Mouse (Mus musculus): ENCODE results near the gene Gm42791.

Gm42791 gene

GRCm38 (mm10) chr5:148866571-148866970, 128.4 kb downstream of the Gm42791 start:
- in situ Hi-C loops (cut with MboI; ENCODE audit: low pct_unique_long_range_greater_than_20kb in 1 of 2, low sequenced_read_pairs in 2 of 2, unreplicated experiment in 1 of 2) = no loop called here

DNA sequence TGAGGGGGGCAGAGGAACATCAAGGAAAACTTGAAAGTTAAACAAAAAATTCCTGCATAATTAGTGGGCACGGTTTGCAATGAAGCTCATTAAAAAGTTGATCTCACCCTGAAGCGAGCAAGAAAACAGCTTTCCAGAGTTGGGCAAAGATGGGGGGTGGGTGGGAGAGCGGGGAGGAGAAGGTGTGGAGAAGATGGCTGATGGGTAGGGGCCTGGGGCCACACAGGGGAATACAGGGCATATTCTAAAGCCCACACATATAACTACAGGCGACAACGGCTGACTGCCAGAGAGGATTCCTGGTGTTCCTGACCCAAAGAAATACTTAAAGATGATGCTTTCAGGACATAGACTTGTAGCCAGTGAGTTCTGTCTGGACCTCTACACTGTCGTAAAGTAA, 131.5 kb downstream of the Gm42791 start:
- in situ Hi-C loops (cut with MboI; ENCODE audit: low pct_unique_long_range_greater_than_20kb in 1 of 2, low sequenced_read_pairs in 2 of 2, unreplicated experiment in 1 of 2) = no loop called here

- in situ Hi-C loops (cut with MboI; ENCODE audit: low pct_unique_long_range_greater_than_20kb in 1 of 2, low sequenced_read_pairs in 2 of 2, unreplicated experiment in 1 of 2) = no loop called here
Observed at GRCm38 (mm10) chr5:148862853-148863252, 132.1 kb downstream of the Gm42791 start.

DNA sequence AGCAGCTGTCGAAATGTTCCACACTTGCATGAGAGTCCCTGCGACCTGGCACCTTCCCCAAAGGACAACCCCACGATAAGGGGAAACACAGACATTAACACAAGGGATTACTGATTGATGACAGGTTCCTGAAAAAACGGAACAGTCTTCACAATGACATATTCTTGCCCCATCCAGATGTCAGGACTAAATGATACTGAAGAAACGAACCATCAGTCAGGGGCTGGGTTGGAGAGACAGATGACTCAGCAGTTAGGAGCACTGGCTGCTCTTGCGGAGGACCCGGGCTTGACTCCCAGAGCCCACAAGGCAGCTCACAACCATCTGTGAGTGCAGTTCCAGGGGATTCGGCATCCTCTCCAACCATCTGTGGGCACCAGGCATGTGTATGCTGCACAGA, 132.8 kb downstream of the Gm42791 start:
- in situ Hi-C loops (cut with MboI; ENCODE audit: low pct_unique_long_range_greater_than_20kb in 1 of 2, low sequenced_read_pairs in 2 of 2, unreplicated experiment in 1 of 2) = no loop called here

DNA sequence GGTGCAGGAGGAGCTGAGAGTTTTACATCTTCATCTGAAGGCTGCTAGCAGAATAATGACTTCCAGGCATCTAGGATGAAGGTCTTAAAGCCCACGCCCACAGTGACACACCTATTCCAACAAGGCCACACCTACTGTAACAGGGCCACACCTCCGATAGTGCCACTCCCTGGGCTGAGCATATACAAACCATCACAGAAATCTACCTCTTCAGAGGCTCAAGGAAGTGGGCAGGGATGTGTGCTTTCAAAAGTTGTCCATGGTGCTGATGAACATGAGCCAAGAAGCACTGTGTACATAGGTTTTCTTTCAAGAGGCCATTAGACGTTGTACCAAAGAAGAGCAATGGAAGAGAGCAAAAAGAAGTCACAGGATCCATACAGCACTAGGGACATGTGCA, 137.4 kb downstream of the Gm42791 start:
- in situ Hi-C loops (cut with MboI; ENCODE audit: low pct_unique_long_range_greater_than_20kb in 1 of 2, low sequenced_read_pairs in 2 of 2, unreplicated experiment in 1 of 2) = no loop called here

DNA sequence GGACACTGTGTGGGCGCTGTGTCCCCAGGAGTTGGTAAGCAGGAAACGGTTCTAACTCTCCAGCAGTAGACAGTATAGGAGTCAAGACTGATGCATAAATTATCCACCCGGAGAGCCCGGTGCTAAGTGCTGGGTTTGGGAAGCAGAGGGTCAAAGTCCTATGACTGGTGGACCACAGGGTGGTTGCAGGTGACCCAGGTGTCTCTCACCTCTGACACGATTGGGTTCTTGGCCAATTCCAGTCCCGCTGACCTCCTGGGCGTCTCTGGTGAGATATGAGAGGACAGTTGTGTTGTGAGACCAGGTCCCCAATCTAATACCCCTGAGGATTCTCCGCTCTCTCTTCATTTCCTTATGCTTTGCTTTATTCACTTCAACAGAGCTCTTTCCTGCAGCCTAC, 139.9 kb downstream of the Gm42791 start:
- in situ Hi-C loops (cut with MboI; ENCODE audit: low pct_unique_long_range_greater_than_20kb in 1 of 2, low sequenced_read_pairs in 2 of 2, unreplicated experiment in 1 of 2) = no loop called here

DNA sequence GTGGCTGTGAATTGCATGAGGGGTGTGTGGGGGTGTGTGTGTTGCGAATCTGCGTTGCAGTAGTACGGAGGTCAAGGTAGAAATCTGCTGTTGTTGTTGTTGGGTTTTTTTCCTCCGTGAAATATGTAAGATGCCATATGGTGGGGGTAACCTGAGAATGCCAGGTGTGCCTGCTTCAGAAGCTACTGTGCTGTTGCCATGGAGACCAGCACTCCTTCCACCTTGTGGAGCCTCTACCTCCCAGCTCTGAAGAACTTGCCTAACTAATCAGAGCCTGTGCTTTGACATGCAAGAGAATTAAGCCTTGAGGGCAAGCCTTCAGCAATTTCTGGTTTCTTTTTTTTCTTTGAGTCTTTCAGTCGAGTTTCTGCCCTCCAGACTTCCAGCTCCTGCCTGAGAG, 140.8 kb downstream of the Gm42791 start:
- in situ Hi-C loops (cut with MboI; ENCODE audit: low pct_unique_long_range_greater_than_20kb in 1 of 2, low sequenced_read_pairs in 2 of 2, unreplicated experiment in 1 of 2) = no loop called here

DNA sequence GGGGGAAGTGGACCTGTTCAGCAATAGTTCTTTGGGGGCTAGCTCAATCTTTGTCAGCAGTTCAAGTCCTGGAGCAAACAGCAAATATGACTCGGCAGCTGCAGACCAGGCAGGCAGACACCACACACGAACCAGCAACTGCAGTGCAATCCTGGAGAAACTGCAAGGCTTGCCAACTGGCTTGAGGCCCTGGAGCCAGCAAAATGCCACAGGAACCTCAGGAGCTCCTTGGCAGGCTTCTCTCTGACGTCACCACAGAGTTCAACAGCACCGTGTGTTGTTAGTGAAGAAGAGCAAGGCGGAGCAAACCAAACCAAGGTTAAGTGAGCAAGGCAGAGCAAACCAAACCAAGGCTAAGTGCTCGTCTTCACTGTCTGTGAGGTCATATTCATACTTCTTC, 145.4 kb downstream of the Gm42791 start:
- in situ Hi-C loops (cut with MboI; ENCODE audit: low pct_unique_long_range_greater_than_20kb in 1 of 2, low sequenced_read_pairs in 2 of 2, unreplicated experiment in 1 of 2) = no loop called here

- in situ Hi-C loops (cut with MboI; ENCODE audit: low pct_unique_long_range_greater_than_20kb in 1 of 2, low sequenced_read_pairs in 2 of 2, unreplicated experiment in 1 of 2) = no loop called here
Observed at GRCm38 (mm10) chr5:148847032-148847431, 147.9 kb downstream of the Gm42791 start.

Data from mouse embryonic stem cell (cell line).